Mouse (Mus musculus) adrenal gland (tissue): Measurements from ENCODE around the gene Rgs17.
"Not testable (repeated sequence)": the region's sequence is repeated elsewhere in the genome, so short reads cannot be mapped to it uniquely, and the experiment has no call there.

Experiments used
- intact Hi-C: fragments of 180-260 bp; cut with DNase I; formaldehyde crosslinking; loops from one replicate; pipeline ENCODE4 v1.15.1; 2025
- long read RNA-seq, 2 experiments: library from polyadenylated mRNA; unstranded; transcript quantifications; one replicate each; pipeline ENCODE4 v2.0.0; 2020; ENCODE audit warnings: borderline replicate concordance in 1 of 2; ENCODE audit not compliant: insufficient replicate concordance in 1 of 2

Gene Rgs17
- long read RNA-seq, experiment 1, full-length matches to known transcripts, result 1 of 2 reads
- long read RNA-seq, experiment 1, partial matches to known transcripts, result 0 of 2 reads
- long read RNA-seq, experiment 1, other reads (novel, unspliced or antisense), result 1 of 2 reads
- long read RNA-seq, experiment 2, full-length matches to known transcripts, result 3 of 3 reads
- long read RNA-seq, experiment 2, partial matches to known transcripts, result 0 of 3 reads
- long read RNA-seq, experiment 2, other reads (novel, unspliced or antisense), result 0 of 3 reads

DNA sequence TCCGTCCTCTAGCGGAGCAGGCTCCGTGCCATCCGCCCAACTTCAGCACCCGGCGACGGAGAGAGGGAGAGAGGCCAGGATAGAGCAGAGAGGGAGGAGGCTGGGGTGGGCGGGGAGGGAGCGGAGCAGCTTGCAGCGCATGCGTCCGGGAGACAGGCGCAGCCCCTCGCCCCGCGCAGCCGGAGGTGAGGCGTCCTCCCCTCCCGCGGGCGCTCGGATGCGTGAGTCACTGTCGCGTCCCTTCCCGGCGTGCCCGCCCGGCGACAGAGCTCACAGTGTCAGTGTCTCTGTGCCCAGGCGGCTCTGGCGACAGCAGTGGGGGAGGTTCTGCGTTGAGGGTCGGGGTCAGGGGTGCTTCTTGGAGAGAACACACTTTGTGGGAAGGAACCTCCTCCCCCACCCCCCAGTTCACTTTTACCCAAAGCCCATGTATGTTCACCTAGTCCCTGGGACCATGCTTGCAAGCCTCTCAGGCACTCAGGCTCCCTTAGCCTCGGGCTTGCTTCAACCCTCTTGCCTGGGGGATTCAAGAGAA lies at the start of gene Rgs17:
Rgs17 (minus strand) TSS at position 107 of the 535 bp plus-strand sequence.
- intact Hi-C loops, result no loop called here

DNA sequence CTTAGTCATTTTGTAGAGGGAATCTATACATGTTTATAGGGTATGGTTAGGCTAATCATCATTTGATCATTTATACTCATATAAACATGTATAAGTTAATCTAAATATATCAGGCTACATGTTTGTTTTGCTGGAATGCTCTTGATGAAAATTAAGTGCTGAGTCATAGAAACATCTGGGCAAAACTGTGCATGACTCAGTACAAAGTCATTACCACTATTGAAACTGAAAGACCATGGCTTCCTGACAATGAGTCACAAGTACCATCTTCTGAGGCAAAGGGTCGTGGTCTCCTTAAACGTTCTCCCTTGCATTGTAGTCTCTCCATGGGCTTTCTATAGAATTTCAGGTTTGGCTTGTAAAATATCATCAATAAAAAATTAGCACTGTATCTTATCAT lies 45.5 kb upstream of the Rgs17 start:
- intact Hi-C loops, result no loop called here

DNA sequence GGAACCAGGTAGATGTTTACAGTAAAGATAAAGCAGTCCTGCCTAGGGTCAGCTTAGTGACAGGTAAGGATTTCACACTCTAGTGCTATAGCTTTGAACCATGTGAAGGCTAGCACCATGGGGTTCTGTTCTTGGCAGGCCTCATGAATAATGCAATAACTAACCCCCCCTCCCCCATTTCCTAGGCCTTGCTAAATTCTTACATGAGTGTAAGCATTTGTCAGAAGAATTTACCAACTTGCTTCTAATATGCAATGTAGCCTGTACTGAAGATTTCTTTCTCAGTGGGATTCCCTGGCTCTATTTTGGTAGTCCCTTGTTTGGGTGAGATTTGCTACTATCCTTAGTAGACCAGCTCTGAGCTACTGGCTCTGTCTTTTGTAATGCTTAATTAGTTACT lies 31.6 kb upstream of the Rgs17 start:
- intact Hi-C loops, result not testable (repeated sequence)

DNA sequence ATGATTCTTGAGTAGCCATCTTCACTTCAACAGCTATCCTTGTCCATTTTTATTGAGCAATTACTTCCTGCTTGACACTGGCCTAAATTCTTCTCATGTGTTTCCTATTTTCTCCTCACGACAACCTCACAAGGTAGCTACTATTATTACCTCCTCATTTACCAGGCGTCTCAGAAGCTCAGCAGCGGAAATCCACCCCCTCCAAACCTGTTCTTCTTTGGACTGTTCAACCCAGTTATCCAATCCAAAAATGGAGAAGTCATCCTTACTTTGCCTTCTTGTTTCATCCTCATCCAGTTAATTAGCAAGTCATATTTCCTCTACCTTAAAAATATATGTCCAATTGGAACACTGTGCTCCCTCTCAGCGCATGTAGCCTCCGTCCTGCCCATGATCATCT lies 2.1 kb upstream of the Rgs17 start:
- intact Hi-C loops, result no loop called here

DNA sequence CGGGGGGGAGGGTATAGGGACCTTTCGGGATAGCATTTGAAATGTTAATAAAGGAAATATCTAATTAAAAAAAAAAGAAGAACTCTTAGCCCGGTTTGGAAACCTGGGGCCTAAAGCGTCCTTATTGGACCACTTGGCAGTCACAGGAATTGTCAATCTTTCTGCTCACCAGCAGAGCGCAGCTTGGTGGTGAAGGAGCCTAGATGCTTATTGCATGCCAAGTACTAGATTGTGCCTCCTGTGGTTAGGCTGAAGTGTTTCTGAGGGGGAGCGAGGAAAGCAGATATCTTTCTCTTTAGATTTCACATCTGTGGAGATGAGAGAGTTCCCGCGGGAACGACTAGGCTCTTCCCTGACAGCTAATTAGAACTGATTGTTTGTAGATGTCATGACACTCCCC lies 896 bp upstream of the Rgs17 start:
- intact Hi-C loops, result no loop called here

DNA sequence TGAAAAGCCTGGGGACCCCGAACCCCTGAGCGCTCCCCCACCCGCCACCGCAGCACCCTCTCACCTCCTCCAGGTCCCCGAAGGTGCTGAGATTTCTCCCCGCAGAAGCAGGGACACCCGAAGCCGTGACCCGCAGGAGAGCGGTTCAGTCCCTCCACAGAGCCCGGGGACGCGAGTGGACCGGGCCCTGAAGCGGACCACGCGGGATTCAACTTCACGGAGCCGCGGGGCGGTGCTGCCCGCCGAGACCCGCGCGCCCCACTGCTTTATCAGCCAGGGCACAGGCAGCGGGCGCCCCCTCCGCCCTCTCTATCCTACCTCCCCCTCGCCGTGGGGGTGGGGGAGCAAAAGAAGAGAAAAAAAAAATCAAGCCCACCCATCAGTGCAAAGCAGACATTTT lies 429 bp downstream of the Rgs17 start:
- intact Hi-C loops, result no loop called here

DNA sequence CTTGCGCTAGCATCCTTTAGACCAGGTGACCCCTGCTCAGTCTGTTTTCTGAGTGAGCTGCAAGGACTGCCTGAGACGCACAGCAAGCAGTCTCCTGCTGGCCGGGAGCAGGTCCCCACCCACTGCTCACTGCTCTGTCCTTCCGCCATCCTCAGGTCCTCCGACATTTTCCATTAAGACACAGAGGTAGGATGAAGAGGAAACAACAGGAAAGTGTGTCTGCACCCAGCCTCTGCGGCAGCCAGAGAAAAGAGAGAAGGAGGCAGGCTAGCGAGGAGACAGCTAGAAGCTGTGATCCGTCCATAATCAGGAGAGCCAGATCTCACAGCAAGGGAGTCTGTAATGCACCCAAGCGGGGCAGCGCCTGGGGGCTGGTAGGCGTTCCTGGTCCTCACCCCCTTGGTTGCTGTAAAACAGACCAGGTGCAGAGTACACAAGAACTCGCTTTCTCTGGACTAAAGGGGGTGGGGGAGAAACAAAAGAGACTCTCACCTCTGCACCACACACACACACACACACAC lies 1.1 kb downstream of the Rgs17 start:
- intact Hi-C loops, result no loop called here

DNA sequence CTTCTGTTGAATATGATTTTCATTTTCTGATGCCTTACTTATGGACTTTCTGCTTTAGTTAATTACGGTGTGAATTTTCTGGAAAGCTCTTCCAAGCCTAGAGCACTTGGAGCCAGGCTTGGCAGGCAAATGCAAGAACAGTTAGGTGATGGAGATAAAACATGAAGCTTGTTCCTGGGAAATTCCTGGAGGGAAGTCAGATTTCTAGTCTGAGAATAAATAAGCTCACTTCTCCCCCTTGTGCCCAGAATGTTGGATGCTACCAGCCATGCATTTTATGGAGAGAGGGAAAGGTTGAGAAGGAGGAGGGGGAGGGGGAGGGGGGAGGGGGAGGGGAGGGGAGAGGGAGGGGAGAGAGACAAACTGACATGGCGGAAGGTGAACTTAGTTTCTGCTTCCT lies 17.8 kb downstream of the Rgs17 start:
- intact Hi-C loops, result no loop called here

DNA sequence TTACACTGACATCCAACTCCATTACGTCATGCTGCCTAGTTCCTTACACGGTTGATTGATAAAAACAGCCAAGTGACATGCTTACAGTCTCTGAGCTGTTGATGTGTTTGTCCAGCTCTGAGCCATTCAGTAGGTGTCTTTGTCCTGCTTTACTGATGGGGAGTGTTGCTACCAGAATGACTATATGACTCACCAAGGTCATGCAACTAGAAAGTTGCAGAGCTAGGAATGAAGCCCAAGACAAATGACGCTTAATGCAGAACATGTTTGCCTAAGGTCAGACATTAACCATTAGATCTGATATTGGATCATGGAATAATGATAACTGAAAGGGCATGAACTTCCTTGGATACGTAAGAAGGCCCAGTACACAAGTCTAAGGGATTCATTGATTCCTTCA lies 20.4 kb downstream of the Rgs17 start:
- intact Hi-C loops, result no loop called here

DNA sequence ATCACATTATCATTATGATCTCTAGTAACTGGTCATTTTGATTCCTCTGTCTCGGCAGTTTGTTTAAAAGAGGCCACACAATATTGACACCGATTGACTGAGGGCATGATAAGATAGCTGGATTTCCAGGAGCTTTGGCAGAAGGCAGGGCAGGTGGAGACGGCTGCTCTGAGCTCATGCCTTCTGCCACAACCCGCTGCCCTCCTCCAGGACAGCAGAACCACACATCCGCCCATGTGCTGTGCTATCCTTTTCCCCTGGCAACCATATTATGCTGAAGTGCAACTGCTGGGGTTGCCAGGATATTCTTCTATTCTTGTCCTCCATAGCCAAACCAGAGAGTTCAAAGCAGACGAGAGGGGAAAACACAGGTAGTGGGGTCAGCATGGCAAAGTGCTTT lies 21.5 kb downstream of the Rgs17 start:
- intact Hi-C loops, result no loop called here

DNA sequence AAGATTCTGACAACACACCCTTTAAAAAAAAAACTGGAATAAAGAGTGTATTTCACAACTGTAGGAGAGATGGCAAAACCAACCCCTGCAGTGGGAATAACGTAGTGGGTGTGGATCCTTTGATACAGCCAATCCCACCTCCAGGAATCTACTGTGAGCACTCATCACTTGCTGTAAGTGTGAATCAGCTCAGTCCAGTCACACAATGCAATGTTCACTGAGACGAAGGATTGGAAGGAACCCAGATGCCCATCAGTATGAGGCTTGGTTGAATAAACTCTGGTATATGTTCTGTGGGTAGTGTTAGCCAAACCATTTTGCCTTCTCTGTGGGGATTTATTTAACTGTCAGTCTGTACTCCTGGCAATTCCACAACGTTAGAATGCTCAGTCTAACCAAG lies 45.1 kb downstream of the Rgs17 start:
- intact Hi-C loops, result no loop called here

DNA sequence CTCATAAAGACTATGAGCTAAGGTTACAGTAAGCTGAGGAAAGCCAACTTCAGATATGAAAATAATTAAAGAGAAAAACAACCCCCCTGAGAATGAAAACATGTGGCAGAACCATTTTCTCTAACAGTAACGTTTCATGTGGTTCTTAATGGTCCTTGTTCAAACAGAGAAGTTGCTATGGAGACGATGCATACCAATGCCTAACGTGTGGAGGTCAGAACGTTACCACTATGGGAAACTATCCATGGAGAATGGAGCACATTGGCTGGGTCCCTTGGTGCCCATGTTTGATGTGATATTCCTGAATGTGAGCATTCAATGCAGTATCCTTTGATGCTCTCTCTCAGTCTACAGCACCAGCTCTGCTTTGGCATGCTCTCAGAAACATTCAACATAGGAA lies 51.1 kb downstream of the Rgs17 start:
- intact Hi-C loops, result no loop called here

DNA sequence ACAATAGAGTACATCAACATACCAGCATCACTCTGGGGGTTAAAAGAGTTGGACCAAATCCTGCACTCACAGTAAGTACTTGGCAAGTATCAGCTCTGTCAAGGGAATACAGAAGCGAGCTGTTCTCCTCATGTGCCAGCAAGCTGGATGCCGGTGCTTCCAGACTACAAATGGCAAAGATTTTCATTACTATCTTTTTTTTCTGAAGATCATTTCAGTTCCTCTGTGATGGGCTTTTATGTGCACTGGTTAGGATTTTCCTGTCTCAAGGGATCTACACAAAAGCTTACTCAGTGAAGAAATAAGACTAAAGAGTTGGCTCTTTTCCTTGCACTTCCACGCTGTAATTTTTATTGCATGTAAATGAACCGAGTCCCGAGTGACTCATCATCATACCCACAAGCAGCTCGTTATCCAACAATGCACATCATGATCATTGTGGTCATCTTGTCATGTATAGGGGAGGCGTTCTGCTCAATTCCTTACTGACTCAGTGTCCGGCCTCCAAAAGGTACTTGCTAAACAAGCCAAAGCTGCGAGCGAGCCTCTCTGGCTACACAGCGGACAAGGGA lies 54.1 kb downstream of the Rgs17 start:
- intact Hi-C loops, result no loop called here

DNA sequence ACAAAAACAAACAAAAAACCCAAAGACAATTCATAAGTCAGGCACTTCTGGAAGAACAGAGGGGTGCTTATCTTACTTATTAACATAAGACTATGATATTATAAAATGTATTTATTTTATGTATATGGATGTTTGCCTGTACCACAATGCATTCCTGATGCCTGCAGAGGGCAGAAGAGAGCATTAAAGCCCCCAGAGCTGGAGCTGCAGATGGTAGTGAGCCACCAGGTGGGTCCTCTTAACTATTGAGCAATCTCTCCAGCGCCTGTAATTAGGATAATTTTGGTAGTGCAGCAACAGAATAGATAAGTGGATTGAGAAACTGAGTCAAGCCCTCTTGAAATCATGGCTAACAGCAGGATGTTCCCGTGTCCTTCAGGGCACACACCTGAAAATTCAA lies 56.2 kb downstream of the Rgs17 start:
- intact Hi-C loops, result no loop called here

DNA sequence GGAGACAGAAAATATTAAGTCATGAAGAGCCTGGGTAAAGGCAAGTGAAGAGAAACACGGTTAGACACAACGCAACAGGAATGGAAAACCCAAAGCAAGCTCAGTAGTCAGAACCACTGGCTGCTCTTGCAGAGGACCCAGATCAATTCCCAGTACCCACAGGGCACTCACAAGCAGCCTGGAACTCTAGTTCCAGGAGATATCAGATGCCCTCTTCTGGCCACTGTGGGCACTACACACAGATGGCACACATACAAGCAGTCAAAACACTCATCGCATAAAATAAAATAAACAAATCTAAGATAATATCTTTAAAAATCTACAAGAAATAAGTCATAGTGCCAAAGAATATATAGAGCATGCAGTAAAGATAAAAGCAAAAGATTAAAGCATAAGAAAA lies 59.5 kb downstream of the Rgs17 start:
- intact Hi-C loops, result no loop called here

DNA sequence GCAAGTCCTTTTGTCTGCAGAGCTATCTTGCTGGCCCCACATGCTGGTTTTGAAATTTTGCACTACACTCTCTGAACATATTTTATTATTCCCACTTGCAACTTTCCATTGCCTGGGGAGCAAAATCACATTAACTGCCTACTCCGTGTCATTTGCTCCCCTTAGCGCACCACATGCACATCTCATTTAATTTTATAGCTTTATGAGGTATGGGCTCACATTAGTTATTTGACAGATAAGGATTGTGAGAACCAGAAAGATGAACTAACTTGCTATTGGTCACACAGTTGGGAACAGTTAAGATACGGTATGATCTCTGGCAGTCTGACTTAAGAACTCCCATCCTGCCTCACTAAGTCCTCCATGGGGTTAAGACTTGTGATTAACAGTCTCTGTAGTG lies 61.4 kb downstream of the Rgs17 start:
- intact Hi-C loops, result no loop called here

DNA sequence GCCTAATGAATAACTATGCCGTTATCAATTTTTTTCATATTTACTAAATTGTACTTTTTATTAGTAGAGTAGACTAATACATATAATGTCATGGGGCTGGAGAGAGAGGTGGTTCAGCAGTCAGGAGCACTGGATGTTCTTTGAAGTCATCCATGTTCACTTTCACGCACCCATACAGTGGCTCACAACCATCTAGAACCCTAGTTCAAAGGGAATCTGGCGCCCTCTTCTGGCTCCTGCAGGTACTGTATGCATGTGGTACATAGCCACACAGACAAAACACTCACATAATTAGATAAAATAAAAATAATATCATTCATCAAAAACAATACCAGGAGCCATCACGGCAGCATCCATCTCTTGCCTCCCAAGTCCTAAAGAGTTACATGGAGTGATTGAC lies 62.5 kb downstream of the Rgs17 start:
- intact Hi-C loops, result no loop called here

DNA sequence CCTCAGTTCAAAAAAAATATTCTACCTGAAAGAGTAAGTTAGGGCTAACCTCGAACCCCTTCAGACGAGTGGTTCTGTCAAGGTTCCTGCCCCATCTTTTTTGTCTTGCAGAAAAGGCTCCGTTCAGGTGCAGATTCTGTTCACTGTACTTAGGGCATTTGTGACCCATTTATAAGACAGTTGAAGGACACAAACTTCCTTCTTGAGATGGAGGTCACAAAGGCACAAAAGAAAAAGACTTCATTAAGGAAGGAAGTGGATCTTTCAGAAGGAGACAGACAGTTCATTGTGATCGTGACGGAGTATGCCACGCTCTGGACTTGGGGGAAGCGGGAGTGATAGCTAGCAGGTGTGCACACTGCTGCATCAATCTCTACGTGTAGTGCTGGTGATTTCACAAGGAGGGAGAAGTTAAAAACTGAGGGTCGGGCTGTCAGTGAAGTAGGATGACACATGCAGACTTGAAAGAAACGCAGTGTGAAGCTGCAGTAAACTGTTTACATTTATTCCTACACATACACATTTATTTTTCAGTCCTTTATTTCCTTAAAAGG lies 64.1 kb downstream of the Rgs17 start:
- intact Hi-C loops, result no loop called here

DNA sequence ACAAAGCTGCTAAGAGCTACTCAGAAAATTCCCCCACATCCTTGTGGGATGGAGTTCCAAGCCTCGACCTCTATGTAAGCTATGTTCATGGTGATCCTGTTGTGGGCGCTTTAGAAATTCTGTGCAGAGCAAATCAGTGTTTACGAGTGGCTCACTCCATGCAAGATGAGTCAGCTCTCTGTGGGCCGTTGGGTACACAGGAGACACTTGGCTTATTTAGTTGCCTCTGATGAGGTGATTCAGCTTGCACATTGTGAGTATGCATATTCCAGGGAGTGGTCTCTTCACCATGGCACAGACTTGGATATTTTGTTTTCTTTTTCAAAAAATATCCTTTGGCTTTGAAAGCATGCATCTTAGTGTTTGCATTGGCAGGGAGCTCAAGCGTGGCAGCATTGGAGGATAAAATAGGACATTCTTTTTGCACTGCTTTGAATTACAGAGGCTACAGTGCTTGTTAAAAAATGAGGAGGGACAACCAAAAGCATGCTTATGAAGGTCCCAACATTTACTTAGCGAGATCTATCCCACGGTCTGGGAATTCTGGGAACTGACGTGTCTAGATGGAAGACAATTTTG lies 68.8 kb downstream of the Rgs17 start:
- intact Hi-C loops, result no loop called here

DNA sequence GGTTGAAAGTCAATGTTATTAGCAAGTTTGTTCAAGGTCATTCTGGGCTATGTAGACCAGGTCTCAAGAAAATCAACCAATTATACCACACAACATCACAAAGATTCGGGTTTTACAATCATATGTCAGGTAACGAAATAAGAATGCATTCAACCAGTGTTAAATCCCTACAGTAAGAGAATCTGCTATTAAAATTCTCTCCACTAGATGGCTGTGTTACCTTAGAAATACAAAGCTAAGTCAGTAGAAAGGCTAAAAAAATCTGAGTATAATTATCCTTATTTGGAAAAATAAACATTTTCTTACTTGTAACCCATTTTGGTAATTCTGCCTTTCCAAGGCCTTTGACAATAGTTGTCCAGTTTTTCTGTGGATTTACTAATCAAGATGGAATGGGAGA lies 75.3 kb downstream of the Rgs17 start:
- intact Hi-C loops, result loop anchor here (5.0 kb wide), 1 partner anchor 1225 kb away; no protein-coding TSS in a partner anchor

DNA sequence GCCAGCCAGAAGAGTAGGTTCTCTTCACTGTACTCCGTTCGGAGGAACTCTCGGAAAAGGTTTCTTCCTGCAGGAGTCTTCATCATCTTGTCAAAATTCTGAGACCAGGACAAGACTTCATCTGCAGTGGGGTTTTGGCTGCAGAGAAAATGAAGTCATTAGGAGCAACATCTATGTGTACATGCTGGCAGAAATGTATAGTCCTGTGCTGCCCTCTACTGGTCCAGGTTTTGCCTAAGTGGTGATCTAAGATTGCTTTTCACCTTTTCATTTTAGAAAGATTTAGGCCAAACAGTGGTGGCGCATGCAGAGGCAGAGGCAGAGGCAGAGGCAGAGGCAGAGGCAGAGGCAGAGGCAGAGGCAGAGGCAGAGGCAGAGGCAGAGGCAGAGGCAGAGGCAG lies 80.8 kb downstream of the Rgs17 start:
- intact Hi-C loops, result no loop called here

DNA sequence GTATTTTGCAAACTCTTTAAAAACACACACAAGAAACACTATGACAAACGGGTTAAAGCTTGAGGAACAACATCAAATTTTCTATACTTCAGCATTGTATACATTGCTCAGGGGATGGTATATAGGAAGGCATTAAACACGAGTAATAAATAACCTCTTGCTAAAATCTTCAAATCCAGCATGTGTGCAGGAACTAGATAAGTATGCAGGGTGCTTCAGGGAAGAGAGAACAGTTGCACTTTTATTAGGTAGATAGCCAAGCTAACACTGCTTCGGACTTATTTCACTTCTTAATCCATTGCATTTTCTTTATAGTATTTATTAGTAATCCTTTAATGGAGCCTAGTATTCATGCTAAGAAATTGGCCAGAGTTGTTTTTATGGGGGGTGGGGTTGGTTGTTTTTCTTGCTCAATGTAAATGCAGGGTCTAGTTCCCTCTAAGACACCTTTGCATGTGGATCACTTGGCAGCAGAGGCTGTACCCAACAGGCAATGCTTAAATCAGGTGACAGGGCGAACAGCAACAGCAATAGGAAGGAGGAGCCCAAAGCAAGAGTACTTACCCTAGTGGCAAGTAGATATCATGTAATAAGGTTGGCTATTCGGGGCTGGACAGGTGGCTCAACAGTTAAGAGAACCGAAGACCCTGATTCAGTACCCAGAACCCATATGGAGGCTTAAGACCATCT lies 95.7 kb downstream of the Rgs17 start:
- intact Hi-C loops, result no loop called here
